10 mouse cellular contexts compared by ENCODE assay signal in genomic region chr16:32803252-32803853, GRCm38 (mm10). TPM values are rescaled to one million over a fixed set of nuclear protein-coding genes. Genes with fewer than 3 reads are reported as not detected.
DNase-seq lines count a peak whose midpoint lies in the region; ATAC-seq and TF ChIP-seq lines count a peak whose summit lies in the region.
"Had no signal": no experiment of that assay in that cellular context is flagged by ENCODE, and none has a peak within 500 bp of the region (broad histone marks: within the 10 kb centered on the region; RNA-seq: fewer than 3 reads in every experiment).

No protein-coding gene starts in this region.

- no peaks in the 10 kb centered on the region for H3K27me3 ChIP-seq in hindbrain, embryonic 13.5 days
- H3K27me3 ChIP-seq in hindbrain, embryonic 11.5 days (ENCODE audit: control insufficient read depth, insufficient read depth, low read length) = no peaks in the 10 kb centered on the region; the same call in 1 of the 2 replicates
- no peaks in the 10 kb centered on the region for H3K27me3 ChIP-seq in kidney, adult 2 months (replicated peaks; ENCODE audit: control insufficient read depth, insufficient read depth, low read length)
- H3K27me3 ChIP-seq in limb, embryonic 13.5 days = no peaks in the 10 kb centered on the region
- H3K27me3 ChIP-seq: liver, embryonic 13.5 days had no signal

- no peak overlapping the region for H3K9ac ChIP-seq in hindbrain, embryonic 13.5 days
- no peak overlapping the region for H3K9ac ChIP-seq in hindbrain, embryonic 11.5 days (ENCODE audit: low read depth, low read length)
- no peak overlapping the region for H3K9ac ChIP-seq in limb, embryonic 13.5 days
- H3K9ac ChIP-seq: liver, embryonic 13.5 days had no signal

- WGBS in hindbrain, embryonic 13.5 days = 63% methylated on average over 6 of the region's 6 CpGs
- 82% methylated on average over 6 of the region's 6 CpGs for WGBS in hindbrain, embryonic 11.5 days
- WGBS in kidney, adult 2 months = 29% methylated on average over 6 of the region's 6 CpGs
- WGBS in limb, embryonic 13.5 days = 36% methylated on average over 6 of the region's 6 CpGs

- peak; percentile 82 for ATAC-seq in hindbrain, embryonic 13.5 days (ENCODE audit: low FRiP score)
- no peak for ATAC-seq in hindbrain, embryonic 11.5 days (ENCODE audit: low FRiP score)
- ATAC-seq in limb, embryonic 13.5 days (ENCODE audit: low FRiP score, low read depth) = peak; percentile 41; the same call in 1 of the 2 replicates
- ATAC-seq in inflammation-experienced regulatory T-cells, adult 6 months = no peak

- H3K4me2 ChIP-seq in hindbrain, embryonic 13.5 days = no peak overlapping the region
- no peak overlapping the region for H3K4me2 ChIP-seq in hindbrain, embryonic 11.5 days (replicated peaks; ENCODE audit: low read depth, low read length)
- no peak overlapping the region for H3K4me2 ChIP-seq in limb, embryonic 13.5 days (replicated peaks)
- H3K4me2 ChIP-seq: liver, embryonic 13.5 days had no signal

- no peak for DNase-seq in hindbrain, embryonic 11.5 days (ENCODE audit: low spot score)
- DNase-seq in adrenal gland, postnatal 25 days = peak; percentile 70
- DNase-seq in frontal cortex, postnatal 14 days (ENCODE audit: low spot score in 2 of 2) = peak; percentile 17 to 32
- DNase-seq in kidney, adult 2 months = peak; percentile 82
- peak; percentile 36 for DNase-seq in ovary, postnatal 10 days (ENCODE audit: low spot score)
- DNase-seq: liver, embryonic 13.5 days had no signal

- H3K9me3 ChIP-seq in hindbrain, embryonic 13.5 days = no peaks in the 10 kb centered on the region
- H3K9me3 ChIP-seq in hindbrain, embryonic 11.5 days (ENCODE audit: control insufficient read depth, low read length) = no peaks in the 10 kb centered on the region
- peaks cover 7% of the 10 kb centered on the region; the same call in 1 of the 2 replicates for H3K9me3 ChIP-seq in limb, embryonic 13.5 days
- H3K9me3 ChIP-seq: liver, embryonic 13.5 days had no signal

- no peak overlapping the region for H3K4me3 ChIP-seq in hindbrain, embryonic 13.5 days
- no peak overlapping the region for H3K4me3 ChIP-seq in hindbrain, embryonic 11.5 days (ENCODE audit: low read depth, low read length)
- no peak overlapping the region for H3K4me3 ChIP-seq in kidney, adult 2 months (ENCODE audit: insufficient read depth, low read depth, low read length)
- no peak overlapping the region for H3K4me3 ChIP-seq in limb, embryonic 13.5 days
- H3K4me3 ChIP-seq: liver, embryonic 13.5 days had no signal

- H3K4me1 ChIP-seq in hindbrain, embryonic 13.5 days (replicated peaks) = peaks cover 13% of the 10 kb centered on the region
- H3K4me1 ChIP-seq in hindbrain, embryonic 11.5 days (replicated peaks; ENCODE audit: control insufficient read depth, insufficient read depth, low read length) = no peaks in the 10 kb centered on the region
- peaks cover 4% of the 10 kb centered on the region; the same call in 1 of the 2 replicates for H3K4me1 ChIP-seq in kidney, adult 2 months (ENCODE audit: control insufficient read depth, insufficient read depth, low read length)
- peaks cover 36% of the 10 kb centered on the region for H3K4me1 ChIP-seq in limb, embryonic 13.5 days

- no peak for TF ChIP-seq POLR2A in kidney, adult 2 months (IDR thresholded peaks at IDR 0.05; ENCODE audit: low read depth, low read length)

- H3K27ac ChIP-seq in hindbrain, embryonic 13.5 days = peak overlapping the region; percentile 55; the same call in 1 of the 2 replicates
- no peak overlapping the region for H3K27ac ChIP-seq in hindbrain, embryonic 11.5 days (ENCODE audit: low read depth, low read length)
- peak overlapping the region; percentile 43; the same call in 1 of the 2 replicates for H3K27ac ChIP-seq in kidney, adult 2 months (ENCODE audit: insufficient read depth, low read depth, low read length)
- H3K27ac ChIP-seq in limb, embryonic 13.5 days = peak overlapping the region; percentile 61; the same call in 1 of the 2 replicates
- H3K27ac ChIP-seq: liver, embryonic 13.5 days had no signal

- no peaks in the 10 kb centered on the region for H3K36me3 ChIP-seq in hindbrain, embryonic 13.5 days
- H3K36me3 ChIP-seq in hindbrain, embryonic 11.5 days (ENCODE audit: control insufficient read depth, insufficient read depth, low read length) = no peaks in the 10 kb centered on the region
- H3K36me3 ChIP-seq in kidney, adult 2 months (ENCODE audit: control insufficient read depth, insufficient read depth, low read length) = no peaks in the 10 kb centered on the region
- H3K36me3 ChIP-seq in limb, embryonic 13.5 days = no peaks in the 10 kb centered on the region
- H3K36me3 ChIP-seq: liver, embryonic 13.5 days had no signal

- TF ChIP-seq CTCF in kidney, adult 2 months (conservative IDR thresholded peaks at IDR 0.05; ENCODE audit: insufficient read depth, insufficient read length, low read depth, low read length) = no peak

RNA-seq across cellular contexts. Expression of gene Muc20, which starts 6.1 kb away (rescaled TPM):
- not detected in 2 replicates for polyA plus RNA-seq in hindbrain, embryonic 13.5 days (2015; fragmentation: Nextera tagmentation; extraction: Ambion mirVana)
- polyA plus RNA-seq in hindbrain, embryonic 11.5 days (2014; fragmentation: Nextera tagmentation; extraction: Ambion mirVana) = not detected in 2 replicates
- total RNA-seq in adrenal gland, postnatal 25 days (2021) = 0.12 TPM in 1 of 2 replicates, not detected in the other
- polyA plus RNA-seq in kidney, adult 2 months (2012; rRNA removed) = 39.2 and 41.8 TPM in 2 replicates
- not detected in 2 replicates for polyA plus RNA-seq in limb, embryonic 13.5 days (2015; fragmentation: Nextera tagmentation; extraction: Ambion mirVana)
- 1 to 10 TPM in 1 of 3 experiments, not detected in 2; 2.3 TPM for polyA plus RNA-seq in inflammation-experienced regulatory T-cells, adult 6 months (2017; shearing (Covaris generic))
- total RNA-seq: MEL had no signal

RNA-seq across cellular contexts. Expression of gene Smbd1, which starts 6.9 kb away (rescaled TPM):
- polyA plus RNA-seq in hindbrain, embryonic 13.5 days (2015; fragmentation: Nextera tagmentation; extraction: Ambion mirVana) = not detected in 2 replicates
- polyA plus RNA-seq in hindbrain, embryonic 11.5 days (2014; fragmentation: Nextera tagmentation; extraction: Ambion mirVana) = not detected in 2 replicates
- total RNA-seq in adrenal gland, postnatal 25 days (2021) = not detected in 2 replicates
- not detected in 2 replicates for polyA plus RNA-seq in kidney, adult 2 months (2012; rRNA removed)
- not detected in 2 replicates for polyA plus RNA-seq in limb, embryonic 13.5 days (2015; fragmentation: Nextera tagmentation; extraction: Ambion mirVana)
- polyA plus RNA-seq in inflammation-experienced regulatory T-cells, adult 6 months (2017; shearing (Covaris generic)) = not detected
- total RNA-seq: MEL had no signal
- polyA plus RNA-seq: liver, embryonic 13.5 days had no signal

Comparison
In these comparisons a context has a peak if more than half of its experiments do, and no peak if none do; other contexts are left out.
1. ATAC-seq: peak in hindbrain, embryonic 13.5 days (single experiment) and limb, embryonic 13.5 days (single experiment); none in hindbrain, embryonic 11.5 days (single experiment) and inflammation-experienced regulatory T-cells, adult 6 months (single experiment).
2. RNA of gene Muc20, which starts 6.1 kb away (polyA plus RNA-seq): 39.2 to 41.8 TPM in kidney, adult 2 months; 2.3 TPM in inflammation-experienced regulatory T-cells, adult 6 months, not detected in hindbrain, embryonic 11.5 days, not detected in limb, embryonic 13.5 days and not detected in hindbrain, embryonic 13.5 days; every median in the first group is over 10 times any median in the second.